Mouse (Mus musculus) embryonic facial prominence, embryonic 11.5 days (tissue): ENCODE measurements around the gene Mnd1. TPM values are rescaled to one million over a fixed set of nuclear protein-coding genes. Genes with fewer than 3 reads are reported as not detected.

Experiments
- ATAC-seq: fragments of 200-750 bp; cut with Nextera tagmentation; replicated peaks from 2 replicates; pipeline ENCODE4 v1.8.0; 2017; ENCODE audit warnings: low read depth; ENCODE audit not compliant: insufficient number of reproducible peaks, low FRiP score, low TSS enrichment
- DNase-seq: peaks from one replicate; pipeline ENCODE4 v3.0.0-alpha.2; 2015; ENCODE audit warnings: low spot score
- H3K27ac ChIP-seq: fragments of 300-500 bp; sonication (generic); replicated peaks from 2 replicates; pipeline ENCODE4 v1.5.1; 2014; ENCODE audit warnings: mild to moderate bottlenecking, low read depth, low read length, control low read depth
- H3K27me3 ChIP-seq: fragments of 300-500 bp; sonication (generic); 2 replicates; pipeline ENCODE4 v1.6.1; 2014; ENCODE audit warnings: mild to moderate bottlenecking, low read length, moderate library complexity, mixed read lengths; ENCODE audit not compliant: control insufficient read depth, insufficient read depth
- H3K36me3 ChIP-seq: fragments of 300-500 bp; sonication (generic); replicated peaks from 2 replicates; pipeline ENCODE4 v1.6.1; 2014; ENCODE audit warnings: low read depth, mild to moderate bottlenecking, low read length, moderate library complexity, mixed read lengths; ENCODE audit not compliant: control insufficient read depth, insufficient read depth
- H3K4me1 ChIP-seq: fragments of 300-500 bp; sonication (generic); 2 replicates; pipeline ENCODE4 v1.6.1; 2014; ENCODE audit warnings: low read length, mixed read lengths; ENCODE audit not compliant: control insufficient read depth, insufficient read depth
- H3K4me2 ChIP-seq: fragments of 300-500 bp; sonication (generic); 2 replicates; pipeline ENCODE4 v1.6.1; 2014; ENCODE audit warnings: low read depth, mild to moderate bottlenecking, control low read depth, low read length, moderate library complexity
- H3K4me3 ChIP-seq: fragments of 300-500 bp; sonication (generic); 2 replicates; pipeline ENCODE4 v1.5.1; 2014; ENCODE audit warnings: low read depth, low read length, control low read depth
- H3K9ac ChIP-seq: fragments of 300-500 bp; sonication (generic); replicated peaks from 2 replicates; pipeline ENCODE4 v1.6.1; 2014; ENCODE audit warnings: mild to moderate bottlenecking, control low read depth, low read length
- H3K9me3 ChIP-seq: fragments of 300-500 bp; sonication (generic); replicated peaks from 2 replicates; pipeline ENCODE4 v1.6.1; 2016; ENCODE audit warnings: mild to moderate bottlenecking, low read length, inconsistent platforms, mixed read lengths; ENCODE audit not compliant: control insufficient read depth
- WGBS: fragments of 180-500 bp; shearing (Covaris S2); extraction: QIAGEN DNeasy Blood & Tissue Kit; methylation state at CpG from one replicate; pipeline ENCODE4 v1.1.7; 2014; 5-methylcytosine and 5-hydroxymethylcytosine counted together
- polyA plus RNA-seq: library from polyadenylated mRNA; unstranded; fragments of >200 nt; fragmentation: Nextera tagmentation; extraction: Ambion mirVana; gene quantifications from 2 replicates; pipeline ENCODE4 v1.2.1, GENCODE M21; 2014

Gene Mnd1
- polyA plus RNA-seq, 1 experiment from 2014 or later: 18.5 TPM

GRCm38 (mm10) chr3:84059676-84060075, 95.9 kb downstream of the Mnd1 start:
- peak; percentile 57 for DNase-seq

GRCm38 (mm10) chr3:84059261-84059660, 96.3 kb downstream of the Mnd1 start:
- no peak overlapping the region for H3K4me2 ChIP-seq

More at GRCm38 (mm10) chr3:84059676-84060075, 95.9 kb downstream of the Mnd1 start:
- Histone ChIP-seq H3K9ac (no peak overlapping the region), H3K4me3 (no peak overlapping the region), H3K4me2 (no peak overlapping the region), H3K27me3 (no peaks in the 10 kb centered on the region), H3K27ac (peak overlapping the region; percentile 11), H3K9me3 (no peaks in the 10 kb centered on the region), H3K4me1 (peaks cover 3% of the 10 kb centered on the region; the same call in 1 of the 2 replicates), H3K36me3 (no peaks in the 10 kb centered on the region)
- WGBS: 25% methylated on average over 4 of the region's 4 CpGs
- no peak for ATAC-seq

GRCm38 (mm10) chr3:84048729-84049175, 106.8 kb downstream of the Mnd1 start:
- WGBS: 10% methylated on average over 9 of the region's 9 CpGs
- no peaks in the 10 kb centered on the region for H3K9me3 ChIP-seq
- H3K4me3 ChIP-seq: no peak overlapping the region
- peak; percentile 75; the same call in 1 of the 2 replicates for ATAC-seq
- H3K27ac ChIP-seq: no peak overlapping the region
- H3K36me3 ChIP-seq: no peaks in the 10 kb centered on the region
- DNase-seq: peak; percentile 72
- no peaks in the 10 kb centered on the region for H3K4me1 ChIP-seq
- H3K27me3 ChIP-seq: no peaks in the 10 kb centered on the region
- no peak overlapping the region; the same call in 1 of the 2 replicates for H3K9ac ChIP-seq
- H3K4me2 ChIP-seq: no peak overlapping the region

More at GRCm38 (mm10) chr3:84059261-84059660, 96.3 kb downstream of the Mnd1 start:
- peak; percentile 81 for DNase-seq
- Histone ChIP-seq H3K4me1 (peaks cover 3% of the 10 kb centered on the region; the same call in 1 of the 2 replicates), H3K9ac (no peak overlapping the region), H3K9me3 (no peaks in the 10 kb centered on the region), H3K27me3 (no peaks in the 10 kb centered on the region), H3K4me3 (no peak overlapping the region), H3K36me3 (no peaks in the 10 kb centered on the region), H3K27ac (peak overlapping the region; percentile 11; the same call in 1 of the 2 replicates)
- ATAC-seq: peak; percentile 79
- 20% methylated on average over 13 of the region's 13 CpGs for WGBS

- Histone ChIP-seq H3K27ac (no peak overlapping the region), H3K9ac (no peak overlapping the region), H3K36me3 (no peaks in the 10 kb centered on the region), H3K27me3 (no peaks in the 10 kb centered on the region), H3K4me3 (no peak overlapping the region), H3K4me2 (no peak overlapping the region), H3K9me3 (no peaks in the 10 kb centered on the region), H3K4me1 (no peaks in the 10 kb centered on the region)
- 90% methylated on average over 8 of the region's 8 CpGs for WGBS
- DNase-seq (no peak), ATAC-seq (no peak)
Observed at GRCm38 (mm10) chr3:84046206-84046605, 109.4 kb downstream of the Mnd1 start.

GRCm38 (mm10) chr3:84041739-84042138, 113.8 kb downstream of the Mnd1 start:
- Histone ChIP-seq H3K36me3 (no peaks in the 10 kb centered on the region), H3K4me2 (no peak overlapping the region), H3K27me3 (no peaks in the 10 kb centered on the region), H3K9ac (no peak overlapping the region), H3K9me3 (no peaks in the 10 kb centered on the region), H3K4me3 (no peak overlapping the region), H3K4me1 (peaks cover 2% of the 10 kb centered on the region; the same call in 1 of the 2 replicates), H3K27ac (no peak overlapping the region)
- WGBS: 85% methylated on average over 8 of the region's 8 CpGs
- DNase-seq (no peak), ATAC-seq (no peak)

GRCm38 (mm10) chr3:84040476-84041082, 115.0 kb downstream of the Mnd1 start:
- peak overlapping the region; percentile 73 for H3K4me3 ChIP-seq
- ATAC-seq (peak; percentile 56), DNase-seq (peak; percentile 74)
- no peaks in the 10 kb centered on the region for H3K36me3 ChIP-seq
- peak overlapping the region; percentile 87 for H3K27ac ChIP-seq
- H3K4me1 ChIP-seq: peaks cover 2% of the 10 kb centered on the region; the same call in 1 of the 2 replicates
- 5% methylated on average over 23 of the region's 23 CpGs for WGBS
- H3K27me3 ChIP-seq: no peaks in the 10 kb centered on the region
- H3K9me3 ChIP-seq: no peaks in the 10 kb centered on the region
- peak overlapping the region; percentile 93 for H3K4me2 ChIP-seq
- peak overlapping the region; percentile 97 for H3K9ac ChIP-seq

- ATAC-seq: peak; percentile 95
- peak within 1 kb of the TSS; percentile 97 for H3K9ac ChIP-seq
- WGBS: 0% methylated on average over 82 of the region's 100 CpGs
- no peaks in the 10 kb centered on the region for H3K36me3 ChIP-seq
- no peaks in the 10 kb centered on the region for H3K9me3 ChIP-seq
- H3K4me1 ChIP-seq: peaks cover 2% of the 10 kb centered on the region; the same call in 1 of the 2 replicates
- peak within 1 kb of the TSS; percentile 89 for H3K27ac ChIP-seq
- H3K4me2 ChIP-seq: peak within 1 kb of the TSS; percentile 96
- peak within 1 kb of the TSS; percentile 73 for H3K4me3 ChIP-seq
- H3K27me3 ChIP-seq: no peaks in the 10 kb centered on the region
- peak; percentile 92 for DNase-seq
Observed at GRCm38 (mm10) chr3:84039646-84040475, 115.7 kb downstream of the Mnd1 start, which contains the start of gene Tmem131l. TSS of gene Tmem131l (minus strand) at chr3:84040175.
